Mouse (Mus musculus): ENCODE data around the gene Psmb5. TPM values are rescaled to one million over a fixed set of nuclear protein-coding genes. Genes with fewer than 3 reads are reported as not detected.
A peak's percentile ranks its signal among the peaks of the same experiment; 100 is the strongest.
"Not testable (repeated sequence)": the region's sequence is repeated elsewhere in the genome, so short reads cannot be mapped to it uniquely, and the experiment has no call there.

The Psmb5 gene
- polyA plus RNA-seq, 1 experiment from 2014 or later: 364 TPM

DNA sequence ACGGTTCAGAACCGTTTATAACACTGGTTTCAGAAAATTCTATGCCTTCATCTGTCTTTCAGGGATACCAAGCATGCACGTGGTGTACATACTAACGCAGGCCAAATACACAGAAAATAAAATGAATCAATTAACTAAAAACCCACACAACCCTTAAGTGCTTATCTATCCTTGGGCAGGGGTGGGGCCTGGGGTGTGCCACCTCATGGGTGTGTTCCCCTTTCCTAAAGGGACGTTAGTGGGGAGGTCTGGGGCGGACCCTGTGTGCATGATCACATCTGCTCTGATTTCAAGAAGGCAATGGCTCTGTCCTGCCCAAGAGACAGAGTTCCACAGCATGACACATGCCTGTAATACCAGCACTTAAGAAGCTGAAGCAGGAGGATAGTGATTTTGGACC lies 5.5 kb upstream of the Psmb5 start:
- H3K27me3 ChIP-seq (ENCODE audit: control insufficient read depth, insufficient read depth, low read length): peaks cover 4% of the 10 kb centered on the region; the same call in 1 of the 2 replicates
- H3K27ac ChIP-seq (ENCODE audit: low read depth, low read length): no peak overlapping the region
- no peak overlapping the region for H3K4me3 ChIP-seq (ENCODE audit: low read depth, low read length)
- H3K4me1 ChIP-seq (ENCODE audit: control insufficient read depth, insufficient read depth, low read length): no peaks in the 10 kb centered on the region
- H3K4me2 ChIP-seq: no peak overlapping the region
- 82% methylated on average over 6 of the region's 6 CpGs for WGBS (ENCODE audit: insufficient replicate concordance)
- H3K36me3 ChIP-seq (ENCODE audit: control insufficient read depth, insufficient read depth, low read length): no peaks in the 10 kb centered on the region
- ATAC-seq (replicated peaks; ENCODE audit: insufficient number of reproducible peaks, low FRiP score, low TSS enrichment): no peak
- no peak overlapping the region for H3K9ac ChIP-seq (ENCODE audit: low read depth, low read length)
- H3K9me3 ChIP-seq (replicated peaks; ENCODE audit: control insufficient read depth, low read length): no peaks in the 10 kb centered on the region

- ATAC-seq (replicated peaks; ENCODE audit: insufficient number of reproducible peaks, low FRiP score, low TSS enrichment): no peak
- no peak within 1 kb of the TSS for H3K27ac ChIP-seq (ENCODE audit: low read depth, low read length)
- H3K36me3 ChIP-seq (ENCODE audit: control insufficient read depth, insufficient read depth, low read length): no peaks in the 10 kb centered on the region
- WGBS (ENCODE audit: insufficient replicate concordance): 71% methylated on average over 1 of the region's 1 CpGs
- H3K9ac ChIP-seq (ENCODE audit: low read depth, low read length): no peak within 1 kb of the TSS
- peaks cover 4% of the 10 kb centered on the region; the same call in 1 of the 2 replicates for H3K27me3 ChIP-seq (ENCODE audit: control insufficient read depth, insufficient read depth, low read length)
- H3K4me2 ChIP-seq: no peak within 1 kb of the TSS
- H3K4me1 ChIP-seq (ENCODE audit: control insufficient read depth, insufficient read depth, low read length): 0 out of 2 replicates have a peak, but pooled peaks cover 5% of the 10 kb centered on the region
- no peaks in the 10 kb centered on the region for H3K9me3 ChIP-seq (replicated peaks; ENCODE audit: control insufficient read depth, low read length)
- no peak within 1 kb of the TSS for H3K4me3 ChIP-seq (ENCODE audit: low read depth, low read length)
These were observed 3.3 kb upstream of the Psmb5 start, which contains the start of gene Psmb11 for GRCm38 (mm10) chr14:54621133-54621532. Gene Psmb11 (plus strand): TSS chr14:54621433.

DNA sequence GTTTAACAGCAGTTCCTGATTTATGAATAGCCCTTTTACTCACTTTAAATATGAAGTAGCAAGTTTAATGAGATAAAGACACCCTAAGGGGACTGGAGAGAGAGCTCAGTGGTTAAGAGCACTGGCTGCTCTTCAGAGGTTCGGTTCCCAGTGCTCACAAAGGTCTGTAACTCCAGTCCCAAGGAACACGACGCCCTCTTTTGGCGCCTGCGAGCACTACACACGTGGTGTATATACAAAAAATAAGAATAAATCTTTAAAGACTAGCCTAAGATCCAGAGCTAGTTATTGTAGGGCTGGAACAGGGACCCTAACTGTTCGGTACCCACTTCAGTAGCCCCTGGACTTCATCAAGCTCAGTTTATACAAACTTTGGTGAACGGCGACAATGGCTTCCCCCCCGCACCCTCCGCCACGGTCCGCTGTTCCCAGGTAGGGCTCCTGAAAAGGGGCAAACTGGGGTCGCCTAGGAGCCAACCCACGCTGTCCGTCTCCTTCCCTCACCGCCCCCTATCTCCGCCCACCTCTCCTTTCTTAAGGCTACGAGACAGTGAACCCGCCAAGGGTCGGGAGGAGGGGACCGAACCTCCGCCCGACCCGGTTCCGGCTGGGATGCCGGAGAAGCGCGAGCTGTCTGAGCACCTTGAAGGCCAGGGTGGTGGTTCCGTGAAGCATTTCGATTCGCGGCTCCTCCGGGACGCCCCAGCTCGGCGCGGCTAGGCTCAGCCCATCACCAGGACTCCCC lies 498 bp downstream of the Psmb5 start:
- no peaks in the 10 kb centered on the region for H3K36me3 ChIP-seq (ENCODE audit: control insufficient read depth, insufficient read depth, low read length)
- 0 out of 2 replicates have a peak, but pooled peaks cover 5% of the 10 kb centered on the region for H3K4me1 ChIP-seq (ENCODE audit: control insufficient read depth, insufficient read depth, low read length)
- 2% methylated on average over 38 of the region's 38 CpGs for WGBS (ENCODE audit: insufficient replicate concordance)
- peak overlapping the region; percentile 86 for H3K4me3 ChIP-seq (ENCODE audit: low read depth, low read length)
- H3K9ac ChIP-seq (ENCODE audit: low read depth, low read length): peak overlapping the region; percentile 93
- peak overlapping the region; percentile 71 for H3K4me2 ChIP-seq
- H3K27me3 ChIP-seq (ENCODE audit: control insufficient read depth, insufficient read depth, low read length): no peaks in the 10 kb centered on the region
- H3K9me3 ChIP-seq (replicated peaks; ENCODE audit: control insufficient read depth, low read length): no peaks in the 10 kb centered on the region
- peak; percentile 53; the same call in 1 of the 2 replicates for ATAC-seq (replicated peaks; ENCODE audit: insufficient number of reproducible peaks, low FRiP score, low TSS enrichment)
- peak overlapping the region; percentile 41; the same call in 1 of the 2 replicates for H3K27ac ChIP-seq (ENCODE audit: low read depth, low read length)

GRCm38 (mm10) chr14:54616226-54616825 lies 1.5 kb downstream of the Psmb5 start:
- Histone ChIP-seq H3K36me3 (ENCODE audit: control insufficient read depth, insufficient read depth, low read length) (no peaks in the 10 kb centered on the region), H3K4me3 (ENCODE audit: low read depth, low read length) (no peak overlapping the region), H3K27me3 (ENCODE audit: control insufficient read depth, insufficient read depth, low read length) (no peaks in the 10 kb centered on the region), H3K4me2 (peak overlapping the region; percentile 71), H3K9ac (ENCODE audit: low read depth, low read length) (no peak overlapping the region), H3K27ac (ENCODE audit: low read depth, low read length) (no peak overlapping the region), H3K4me1 (ENCODE audit: control insufficient read depth, insufficient read depth, low read length) (0 out of 2 replicates have a peak, but pooled peaks cover 5% of the 10 kb centered on the region), H3K9me3 (replicated peaks; ENCODE audit: control insufficient read depth, low read length) (no peaks in the 10 kb centered on the region)
- ATAC-seq (replicated peaks; ENCODE audit: insufficient number of reproducible peaks, low FRiP score, low TSS enrichment): no peak
- 91% methylated on average over 16 of the region's 16 CpGs for WGBS (ENCODE audit: insufficient replicate concordance)

DNA sequence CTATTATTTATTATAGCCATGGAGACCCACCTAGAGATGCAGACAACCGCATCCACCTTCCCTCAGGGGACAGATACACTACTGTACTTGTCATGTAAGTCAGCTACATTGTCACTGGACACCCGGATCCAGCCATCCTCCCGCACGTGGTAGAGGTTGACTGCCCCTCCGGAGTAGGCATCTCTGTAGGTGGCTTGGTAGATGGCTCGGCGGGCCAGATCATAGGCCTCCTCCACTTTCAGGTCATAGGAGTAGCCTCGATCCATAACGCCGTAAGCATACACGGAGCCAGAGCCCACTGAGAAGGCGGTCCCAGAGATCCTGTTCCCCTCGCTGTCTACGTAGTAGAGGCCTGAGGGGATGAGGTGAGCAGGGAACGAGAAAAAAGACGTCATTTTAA lies 3.7 kb downstream of the Psmb5 start:
- H3K36me3 ChIP-seq (ENCODE audit: control insufficient read depth, insufficient read depth, low read length): not testable (repeated sequence)

GRCm38 (mm10) chr14:54610648-54611047 lies 7.2 kb downstream of the Psmb5 start:
- no peak overlapping the region for H3K4me3 ChIP-seq (ENCODE audit: low read depth, low read length)
- H3K27ac ChIP-seq (ENCODE audit: low read depth, low read length): no peak overlapping the region
- 75% methylated on average over 6 of the region's 6 CpGs for WGBS (ENCODE audit: insufficient replicate concordance)
- H3K27me3 ChIP-seq (ENCODE audit: control insufficient read depth, insufficient read depth, low read length): no peaks in the 10 kb centered on the region
- H3K4me2 ChIP-seq: no peak overlapping the region
- no peaks in the 10 kb centered on the region for H3K36me3 ChIP-seq (ENCODE audit: control insufficient read depth, insufficient read depth, low read length)
- H3K4me1 ChIP-seq (ENCODE audit: control insufficient read depth, insufficient read depth, low read length): no peaks in the 10 kb centered on the region
- H3K9ac ChIP-seq (ENCODE audit: low read depth, low read length): no peak overlapping the region
- no peak for ATAC-seq (replicated peaks; ENCODE audit: insufficient number of reproducible peaks, low FRiP score, low TSS enrichment)
- no peaks in the 10 kb centered on the region for H3K9me3 ChIP-seq (replicated peaks; ENCODE audit: control insufficient read depth, low read length)

More for the DNA sequence above, 3.7 kb downstream of the Psmb5 start:
- not testable (repeated sequence) for H3K4me2 ChIP-seq; H3K27ac ChIP-seq (ENCODE audit: low read depth, low read length); H3K9ac ChIP-seq (ENCODE audit: low read depth, low read length); H3K9me3 ChIP-seq (replicated peaks; ENCODE audit: control insufficient read depth, low read length); ATAC-seq (replicated peaks; ENCODE audit: insufficient number of reproducible peaks, low FRiP score, low TSS enrichment); H3K4me1 ChIP-seq (ENCODE audit: control insufficient read depth, insufficient read depth, low read length); H3K4me3 ChIP-seq (ENCODE audit: low read depth, low read length); H3K27me3 ChIP-seq (ENCODE audit: control insufficient read depth, insufficient read depth, low read length)
- 93% methylated on average over 16 of the region's 16 CpGs for WGBS (ENCODE audit: insufficient replicate concordance)

- H3K9ac ChIP-seq (ENCODE audit: low read depth, low read length): no peak overlapping the region
- H3K4me2 ChIP-seq: no peak overlapping the region
- no peaks in the 10 kb centered on the region for H3K36me3 ChIP-seq (ENCODE audit: control insufficient read depth, insufficient read depth, low read length)
- H3K27ac ChIP-seq (ENCODE audit: low read depth, low read length): no peak overlapping the region
- no peaks in the 10 kb centered on the region for H3K9me3 ChIP-seq (replicated peaks; ENCODE audit: control insufficient read depth, low read length)
- H3K4me1 ChIP-seq (ENCODE audit: control insufficient read depth, insufficient read depth, low read length): 0 out of 2 replicates have a peak, but pooled peaks cover 2% of the 10 kb centered on the region
- WGBS (ENCODE audit: insufficient replicate concordance): 75% methylated on average over 4 of the region's 4 CpGs
- no peak overlapping the region for H3K4me3 ChIP-seq (ENCODE audit: low read depth, low read length)
- no peaks in the 10 kb centered on the region for H3K27me3 ChIP-seq (ENCODE audit: control insufficient read depth, insufficient read depth, low read length)
- ATAC-seq (replicated peaks; ENCODE audit: insufficient number of reproducible peaks, low FRiP score, low TSS enrichment): no peak
These were observed 7.9 kb downstream of the Psmb5 start for GRCm38 (mm10) chr14:54609962-54610361.

DNA sequence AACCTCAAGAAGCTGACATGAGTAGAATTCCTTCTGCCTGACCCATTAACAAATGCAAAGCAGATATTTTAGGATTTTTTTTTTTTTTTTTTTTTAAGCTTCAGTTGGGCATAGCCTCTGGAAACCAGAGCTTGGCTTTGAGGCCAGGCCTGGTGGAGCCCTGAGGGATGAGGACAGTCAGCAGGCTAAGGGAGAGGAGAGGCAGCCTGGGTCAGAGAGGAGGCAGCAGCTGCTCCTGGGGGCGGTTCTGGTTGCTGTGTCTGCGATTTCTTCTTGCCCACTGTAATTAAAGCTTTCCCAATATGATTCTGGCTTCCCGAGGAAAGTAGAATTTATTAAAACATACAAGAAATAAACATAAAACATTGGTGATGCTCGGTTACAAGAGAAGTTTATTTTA lies 8.6 kb downstream of the Psmb5 start:
- no peak overlapping the region for H3K4me3 ChIP-seq (ENCODE audit: low read depth, low read length)
- WGBS (ENCODE audit: insufficient replicate concordance): 74% methylated on average over 4 of the region's 4 CpGs
- H3K9ac ChIP-seq (ENCODE audit: low read depth, low read length): no peak overlapping the region
- no peak overlapping the region for H3K27ac ChIP-seq (ENCODE audit: low read depth, low read length)
- no peak overlapping the region for H3K4me2 ChIP-seq
- no peaks in the 10 kb centered on the region for H3K36me3 ChIP-seq (ENCODE audit: control insufficient read depth, insufficient read depth, low read length)
- no peak for ATAC-seq (replicated peaks; ENCODE audit: insufficient number of reproducible peaks, low FRiP score, low TSS enrichment)
- no peaks in the 10 kb centered on the region for H3K9me3 ChIP-seq (replicated peaks; ENCODE audit: control insufficient read depth, low read length)
- H3K4me1 ChIP-seq (ENCODE audit: control insufficient read depth, insufficient read depth, low read length): 0 out of 2 replicates have a peak, but pooled peaks cover 2% of the 10 kb centered on the region
- H3K27me3 ChIP-seq (ENCODE audit: control insufficient read depth, insufficient read depth, low read length): no peaks in the 10 kb centered on the region

Measured in heart, embryonic 11.5 days (tissue).